Comparison of ENCODE assay signal across 8 mouse cellular contexts in genomic region chr1:153807390-153807993, GRCm38 (mm10). TPM values are rescaled to one million over a fixed set of nuclear protein-coding genes. Genes with fewer than 3 reads are reported as not detected.
A peak's percentile ranks its signal among the peaks of the same experiment; 100 is the strongest.
DNase-seq lines count a peak whose midpoint lies in the region; TF ChIP-seq lines count a peak whose summit lies in the region.

No protein-coding gene starts in this region.

- H3K4me3 ChIP-seq in liver, adult 2 months (ENCODE audit: insufficient read depth, low read depth, low read length): no peak overlapping the region; the same call in 1 of the 2 replicates

- no peaks in the 10 kb centered on the region for H3K27me3 ChIP-seq in liver, adult 2 months (ENCODE audit: control insufficient read depth, insufficient read depth, low read length)

- peak; percentile 74 for DNase-seq in urinary bladder, postnatal 14 days (ENCODE audit: low spot score)
- no peak for DNase-seq in urinary bladder, postnatal 10 days (ENCODE audit: low spot score)
- DNase-seq in c-Kit-positive CD71-negative TER-119-negative erythroid progenitor cells, embryonic 14.5 days (ENCODE audit: low read depth): peak; percentile 53
- peak; percentile 49 to 77 for DNase-seq in frontal cortex, postnatal 36 days (ENCODE audit: low spot score in 2 of 2)
- peak; percentile 65 for DNase-seq in kidney, adult 9 months
- DNase-seq in liver, adult 2 months (ENCODE audit: extremely low read depth, low read depth, low spot score): peak; percentile 38
- DNase-seq in ovary, postnatal 14 days (ENCODE audit: low spot score): peak; percentile 67
- DNase-seq in thymus, postnatal 14 days: peak; percentile 79

- WGBS in liver, adult 2 months: 40% methylated on average over 13 of the region's 13 CpGs

- peak; percentile 43 for TF ChIP-seq CTCF in liver, adult 2 months (IDR thresholded peaks at IDR 0.05; ENCODE audit: low read depth, low read length)

- H3K4me1 ChIP-seq in liver, adult 2 months (ENCODE audit: control insufficient read depth, insufficient read depth, low read length): no peaks in the 10 kb centered on the region

- H3K9ac ChIP-seq in liver, adult 2 months (ENCODE audit: low read depth, low read length): no peak overlapping the region

- H3K79me2 ChIP-seq in liver, adult 2 months (ENCODE audit: control insufficient read depth, insufficient read depth, low read length): no peaks in the 10 kb centered on the region

- no peaks in the 10 kb centered on the region for H3K36me3 ChIP-seq in liver, adult 2 months (ENCODE audit: control insufficient read depth, insufficient read depth, low read length)

- H3K27ac ChIP-seq in liver, adult 2 months (replicated peaks; ENCODE audit: insufficient read depth, low read depth, low read length): no peak overlapping the region

- no peak for TF ChIP-seq POLR2A in liver, adult 2 months (IDR thresholded peaks at IDR 0.05; ENCODE audit: extremely low read depth, insufficient read depth, low read length)

RNA-seq across cellular contexts. Expression of gene Rgsl1, which starts 36.5 kb away (rescaled TPM):
- total RNA-seq in liver, adult 2 months (2014; rRNA removed): 0.09 TPM in 1 of 2 replicates, not detected in the other
- polyA plus RNA-seq in liver, adult 2 months (2012; rRNA removed): not detected in 2 replicates

RNA-seq across cellular contexts. Expression of gene Rnasel, which starts 58.3 kb away (rescaled TPM):
- 3.7 and 5.1 TPM in 2 replicates for total RNA-seq in liver, adult 2 months (2014; rRNA removed)
- 0.57 and 0.72 TPM in 2 replicates for polyA plus RNA-seq in liver, adult 2 months (2012; rRNA removed)
